Mouse (Mus musculus) bone marrow, adult 2 months (tissue): ENCODE measurements around the gene Bricd5. TPM values are rescaled to one million over a fixed set of nuclear protein-coding genes. Genes with fewer than 3 reads are reported as not detected.
"Not testable (repeated sequence)": the region's sequence is repeated elsewhere in the genome, so short reads cannot be mapped to it uniquely, and the experiment has no call there.

Source experiments
- H3K27ac ChIP-seq: fragments of 200-500 bp; 2 replicates; pipeline ENCODE4 v1.5.1; 2012; ENCODE audit warnings: low read depth, mild to moderate bottlenecking, control low read depth, inconsistent platforms, low read length; ENCODE audit not compliant: control insufficient read depth, poor library complexity, insufficient read depth
- H3K4me1 ChIP-seq: fragments of 200-500 bp; 2 replicates; pipeline ENCODE4 v1.6.1; 2011; ENCODE audit warnings: low read length; ENCODE audit not compliant: control insufficient read depth, insufficient read depth
- H3K4me3 ChIP-seq: fragments of 200-500 bp; replicated peaks from 2 replicates; pipeline ENCODE3; 2011; ENCODE audit warnings: mild to moderate bottlenecking, low read depth, low read length, control low read depth; ENCODE audit not compliant: control insufficient read depth
- CTCF ChIP-seq: fragments of 200-500 bp; IDR thresholded peaks from 2 replicates; pipeline ENCODE4 v1.5.1; 2011; ENCODE audit warnings: low read length, control low read depth; ENCODE audit not compliant: control insufficient read depth, insufficient read depth
- POLR2A ChIP-seq: fragments of 200-500 bp; IDR thresholded peaks from 2 replicates; pipeline ENCODE4 v1.6.1; 2011; ENCODE audit warnings: low read depth, mild to moderate bottlenecking, control low read depth, low read length, borderline replicate concordance; ENCODE audit not compliant: control insufficient read depth
- WGBS: fragments of 180-500 bp; shearing (Covaris S2); methylation state at CpG from one replicate; pipeline ENCODE4 v1.1.7; 2018; 5-methylcytosine and 5-hydroxymethylcytosine counted together
- polyA plus RNA-seq: library from polyadenylated mRNA; stranded (reverse); fragments of >200 nt; gene quantifications from 2 replicates; pipeline ENCODE4 v1.2.4, GENCODE M21; 2011; ENCODE audit warnings: low replicate concordance; ENCODE audit not compliant: missing spikeins, insufficient read depth, insufficient read length

Gene Bricd5
- polyA plus RNA-seq = 3.3 TPM in 1 of 2 replicates, not detected in the other

GRCm38 (mm10) chr17:24473612-24474275 is at the start of gene Bricd5:
Gene Bricd5, plus strand, starts transcription at chr17:24473884.
- peaks cover 5% of the 10 kb centered on the region for H3K4me1 ChIP-seq
- TF ChIP-seq POLR2A = no peak
- no peak for TF ChIP-seq CTCF
- WGBS = 80% methylated on average over 6 of the region's 6 CpGs
- H3K27ac ChIP-seq = no peak within 1 kb of the TSS; the same call in 1 of the 2 replicates
- H3K4me3 ChIP-seq = peak within 1 kb of the TSS; percentile 19

DNA sequence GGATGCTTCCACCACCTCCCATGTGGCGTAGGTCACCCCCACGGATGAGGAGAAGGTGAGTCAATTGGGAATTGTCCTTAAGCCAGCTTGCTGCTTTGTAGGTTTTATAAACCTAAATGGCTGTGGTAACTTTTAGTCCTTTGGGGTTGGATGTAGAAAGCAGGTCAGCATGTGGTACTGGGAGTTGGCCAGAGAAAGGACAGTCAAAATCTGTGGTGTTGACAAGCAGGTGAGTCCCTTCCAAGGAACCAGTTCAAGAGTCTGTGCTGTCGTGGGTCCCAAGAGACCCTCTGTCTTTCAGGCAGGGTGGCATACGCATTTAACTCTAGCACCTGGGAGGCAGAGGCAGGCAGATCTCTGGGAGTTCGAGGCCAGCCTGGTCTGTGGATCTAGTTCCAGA is 49.2 kb upstream of the Bricd5 start:
- Histone ChIP-seq H3K4me1 (no peaks in the 10 kb centered on the region; the same call in 1 of the 2 replicates), H3K4me3 (no peak overlapping the region), H3K27ac (no peak overlapping the region)
- WGBS = 91% methylated on average over 5 of the region's 5 CpGs
- TF ChIP-seq POLR2A (no peak), CTCF (no peak)

GRCm38 (mm10) chr17:24425326-24425725 is 48.4 kb upstream of the Bricd5 start:
- 93% methylated on average over 6 of the region's 8 CpGs for WGBS
- H3K27ac ChIP-seq = not testable (repeated sequence)

GRCm38 (mm10) chr17:24425905-24426304 is 47.8 kb upstream of the Bricd5 start:
- Histone ChIP-seq H3K4me3 (no peak overlapping the region), H3K4me1 (no peaks in the 10 kb centered on the region; the same call in 1 of the 2 replicates), H3K27ac (no peak overlapping the region)
- TF ChIP-seq POLR2A = no peak
- TF ChIP-seq CTCF = no peak
- 93% methylated on average over 7 of the region's 7 CpGs for WGBS

More at GRCm38 (mm10) chr17:24425326-24425725, 48.4 kb upstream of the Bricd5 start:
- H3K4me3 ChIP-seq, H3K4me1 ChIP-seq: not testable (repeated sequence)

GRCm38 (mm10) chr17:24426471-24427169 is 47.1 kb upstream of the Bricd5 start, which contains the start of gene Eci1:
Gene Eci1, plus strand, starts transcription at chr17:24426641.
- WGBS = 1% methylated on average over 48 of the region's 48 CpGs
- TF ChIP-seq POLR2A (peak; percentile 95), CTCF (no peak)
- Histone ChIP-seq H3K4me1 (no peaks in the 10 kb centered on the region; the same call in 1 of the 2 replicates), H3K27ac (peak within 1 kb of the TSS; percentile 72), H3K4me3 (peak within 1 kb of the TSS; percentile 78)

GRCm38 (mm10) chr17:24427170-24427557 is 46.5 kb upstream of the Bricd5 start:
- no peak for TF ChIP-seq CTCF
- TF ChIP-seq POLR2A = no peak
- 2% methylated on average over 8 of the region's 8 CpGs for WGBS
- Histone ChIP-seq H3K4me1 (no peaks in the 10 kb centered on the region; the same call in 1 of the 2 replicates), H3K27ac (no peak overlapping the region; the same call in 1 of the 2 replicates), H3K4me3 (peak overlapping the region; percentile 78)

- no peak overlapping the region for H3K27ac ChIP-seq
- no peaks in the 10 kb centered on the region; the same call in 1 of the 2 replicates for H3K4me1 ChIP-seq
- H3K4me3 ChIP-seq = no peak overlapping the region
- TF ChIP-seq POLR2A (no peak), CTCF (no peak)
- 87% methylated on average over 14 of the region's 14 CpGs for WGBS
These were observed 44.3 kb upstream of the Bricd5 start for GRCm38 (mm10) chr17:24429201-24429983.

GRCm38 (mm10) chr17:24437016-24437415 is 36.7 kb upstream of the Bricd5 start:
- Histone ChIP-seq H3K4me1 (no peaks in the 10 kb centered on the region), H3K4me3 (no peak overlapping the region), H3K27ac (no peak overlapping the region)
- WGBS = 82% methylated on average over 5 of the region's 5 CpGs
- peak; percentile 12; the same call in 1 of the 2 replicates for TF ChIP-seq CTCF
- TF ChIP-seq POLR2A = no peak
